Mouse (Mus musculus) right cerebral cortex, adult 18-20 months (tissue): ENCODE measurements around the gene Mtss1l.

Experiments
- DNase-seq: peaks from one replicate; pipeline ENCODE4 v3.0.0; 2022; ENCODE audit warnings: mixed read lengths

Mtss1l gene

GRCm38 (mm10) chr8:110720685-110721598 lies at the start of gene Mtss1l:
Gene Mtss1l (plus strand): TSS chr8:110721476.
- peak; percentile 82 for DNase-seq

- DNase-seq: no peak
Measured at GRCm38 (mm10) chr8:110672133-110672532, 49.1 kb upstream of the Mtss1l start.

GRCm38 (mm10) chr8:110673168-110673567 lies 48.1 kb upstream of the Mtss1l start:
- no peak for DNase-seq

- DNase-seq: no peak
Measured at GRCm38 (mm10) chr8:110674589-110674988, 46.7 kb upstream of the Mtss1l start.

GRCm38 (mm10) chr8:110676702-110677101 lies 44.6 kb upstream of the Mtss1l start:
- no peak for DNase-seq

GRCm38 (mm10) chr8:110677174-110677660 lies 44.1 kb upstream of the Mtss1l start:
- DNase-seq: no peak

GRCm38 (mm10) chr8:110678989-110679388 lies 42.3 kb upstream of the Mtss1l start:
- DNase-seq: peak; percentile 54

- DNase-seq: peak; percentile 53
Measured at GRCm38 (mm10) chr8:110687726-110688125, 33.5 kb upstream of the Mtss1l start.

- DNase-seq: no peak
Measured at GRCm38 (mm10) chr8:110689961-110690360, 31.3 kb upstream of the Mtss1l start.

- no peak for DNase-seq
Measured at GRCm38 (mm10) chr8:110694226-110694625, 27.1 kb upstream of the Mtss1l start.

- no peak for DNase-seq
Measured at GRCm38 (mm10) chr8:110694826-110695225, 26.4 kb upstream of the Mtss1l start.

- DNase-seq: peak; percentile 38
Measured at GRCm38 (mm10) chr8:110695431-110695830, 25.8 kb upstream of the Mtss1l start.

GRCm38 (mm10) chr8:110696051-110696450 lies 25.2 kb upstream of the Mtss1l start:
- no peak for DNase-seq

GRCm38 (mm10) chr8:110697571-110697970 lies 23.7 kb upstream of the Mtss1l start:
- DNase-seq: peak; percentile 59

GRCm38 (mm10) chr8:110698098-110698497 lies 23.2 kb upstream of the Mtss1l start:
- no peak for DNase-seq

- no peak for DNase-seq
Measured at GRCm38 (mm10) chr8:110699501-110699900, 21.8 kb upstream of the Mtss1l start.

- no peak for DNase-seq
Measured at GRCm38 (mm10) chr8:110700561-110700960, 20.7 kb upstream of the Mtss1l start.

- no peak for DNase-seq
Measured at GRCm38 (mm10) chr8:110702636-110703459, 18.4 kb upstream of the Mtss1l start.

GRCm38 (mm10) chr8:110703460-110704061 lies 17.7 kb upstream of the Mtss1l start:
- DNase-seq: no peak

- no peak for DNase-seq
Measured at GRCm38 (mm10) chr8:110704103-110704502, 17.2 kb upstream of the Mtss1l start.

- peak; percentile 64 for DNase-seq
Measured at GRCm38 (mm10) chr8:110705391-110706287, 15.6 kb upstream of the Mtss1l start.
